Mouse (Mus musculus) limb, embryonic 14.5 days (tissue): ENCODE measurements around the gene Slc25a34. TPM values are rescaled to one million over a fixed set of nuclear protein-coding genes. Genes with fewer than 3 reads are reported as not detected.

Experiments
- ATAC-seq: fragments of 200-750 bp; cut with Nextera tagmentation; 2 replicates; pipeline ENCODE4 v1.8.0; 2017; ENCODE audit warnings: low read depth, moderate number of reproducible peaks, moderate TSS enrichment; ENCODE audit not compliant: low FRiP score
- DNase-seq: peaks from one replicate; pipeline ENCODE4 v3.0.0-alpha.2; 2015; ENCODE audit warnings: low spot score
- H3K27ac ChIP-seq: fragments of 300-500 bp; sonication (generic); replicated peaks from 2 replicates; pipeline ENCODE4 v1.5.1; 2014; ENCODE audit warnings: low read depth, mild to moderate bottlenecking, low read length, moderate library complexity, mixed read lengths
- H3K27me3 ChIP-seq: fragments of 300-500 bp; sonication (generic); 2 replicates; pipeline ENCODE4 v1.6.1; 2014; ENCODE audit warnings: low read length, mixed read lengths; ENCODE audit not compliant: control insufficient read depth, insufficient read depth
- H3K36me3 ChIP-seq: fragments of 300-500 bp; sonication (generic); 2 replicates; pipeline ENCODE4 v1.6.1; 2014; ENCODE audit warnings: mild to moderate bottlenecking, low read length, moderate library complexity, mixed read lengths; ENCODE audit not compliant: control insufficient read depth, insufficient read depth
- H3K4me1 ChIP-seq: fragments of 300-500 bp; sonication (generic); 2 replicates; pipeline ENCODE4 v1.6.1; 2014; ENCODE audit warnings: antibody characterized with exemption, low read length, mixed read lengths; ENCODE audit not compliant: control insufficient read depth, insufficient read depth
- H3K4me2 ChIP-seq: fragments of 300-500 bp; sonication (generic); replicated peaks from 2 replicates; pipeline ENCODE4 v1.6.1; 2014; ENCODE audit warnings: low read depth, mild to moderate bottlenecking, low read length, moderate library complexity; ENCODE audit not compliant: severe bottlenecking
- H3K4me3 ChIP-seq: fragments of 300-500 bp; sonication (generic); replicated peaks from 2 replicates; pipeline ENCODE4 v1.5.1; 2014; ENCODE audit warnings: low read length
- H3K9ac ChIP-seq: fragments of 300-500 bp; sonication (generic); 2 replicates; pipeline ENCODE4 v1.6.1; 2014; ENCODE audit warnings: mild to moderate bottlenecking, low read depth, low read length, moderate library complexity; ENCODE audit not compliant: severe bottlenecking
- H3K9me3 ChIP-seq: fragments of 300-500 bp; sonication (generic); 2 replicates; pipeline ENCODE4 v1.6.1; 2016; ENCODE audit warnings: low read length; ENCODE audit not compliant: control insufficient read depth
- POLR2A ChIP-seq: fragments of 200-500 bp; IDR thresholded peaks from 2 replicates; pipeline ENCODE4 v1.8.0; 2012; ENCODE audit warnings: inconsistent platforms, mild to moderate bottlenecking, moderate library complexity, borderline replicate concordance; ENCODE audit not compliant: insufficient read depth, insufficient read length; ENCODE audit errors: extremely low read depth
- WGBS: fragments of 180-500 bp; shearing (Covaris S2); extraction: QIAGEN DNeasy Blood & Tissue Kit; methylation state at CpG from one replicate; pipeline ENCODE4 v1.1.7; 2014; 5-methylcytosine and 5-hydroxymethylcytosine counted together
- polyA plus RNA-seq, 2 experiments: library from polyadenylated mRNA; depleted of rRNA in 1 of 2; stranded (reverse) in 1 of 2; unstranded in 1 of 2; fragments of >200 nt; fragmentation: Nextera tagmentation in 1 of 2; extraction: Ambion mirVana in 1 of 2; gene quantifications; 2 replicates each; pipeline versions ENCODE4 v1.2.1 to v1.2.3; 2012 to 2014

Slc25a34 gene
- polyA plus RNA-seq, 2 experiments = 0.16 TPM; not detected in 1

DNA sequence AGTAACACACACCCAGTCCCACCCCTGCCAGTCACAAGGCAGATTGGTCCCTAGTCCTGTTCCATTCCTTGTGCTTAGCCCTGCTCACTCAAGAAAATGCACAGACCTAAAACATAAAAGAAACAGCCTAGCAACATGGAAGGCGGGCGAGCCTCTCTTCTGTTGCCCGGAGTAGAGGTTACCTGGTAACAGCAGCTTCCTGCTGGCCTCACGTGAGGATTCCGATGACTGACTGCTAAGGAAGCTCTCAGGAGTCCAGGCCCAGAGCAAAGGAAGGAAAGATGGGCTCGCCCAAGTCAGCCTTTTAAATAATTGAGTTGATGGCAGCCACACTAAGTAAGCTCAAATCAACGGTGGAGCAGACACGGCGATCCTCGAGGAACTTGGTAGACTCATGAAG lies 28.3 kb upstream of the Slc25a34 start:
- H3K36me3 ChIP-seq = peaks cover 32% of the 10 kb centered on the region
- H3K27ac ChIP-seq = no peak overlapping the region
- H3K9ac ChIP-seq = no peak overlapping the region
- WGBS = 91% methylated on average over 10 of the region's 10 CpGs
- H3K4me3 ChIP-seq = no peak overlapping the region
- no peak overlapping the region for H3K4me2 ChIP-seq
- DNase-seq = no peak
- no peak for ATAC-seq
- 0 out of 2 replicates have a peak, but pooled peaks cover 6% of the 10 kb centered on the region for H3K4me1 ChIP-seq
- no peaks in the 10 kb centered on the region for H3K27me3 ChIP-seq
- no peaks in the 10 kb centered on the region for H3K9me3 ChIP-seq
- TF ChIP-seq POLR2A = no peak

DNA sequence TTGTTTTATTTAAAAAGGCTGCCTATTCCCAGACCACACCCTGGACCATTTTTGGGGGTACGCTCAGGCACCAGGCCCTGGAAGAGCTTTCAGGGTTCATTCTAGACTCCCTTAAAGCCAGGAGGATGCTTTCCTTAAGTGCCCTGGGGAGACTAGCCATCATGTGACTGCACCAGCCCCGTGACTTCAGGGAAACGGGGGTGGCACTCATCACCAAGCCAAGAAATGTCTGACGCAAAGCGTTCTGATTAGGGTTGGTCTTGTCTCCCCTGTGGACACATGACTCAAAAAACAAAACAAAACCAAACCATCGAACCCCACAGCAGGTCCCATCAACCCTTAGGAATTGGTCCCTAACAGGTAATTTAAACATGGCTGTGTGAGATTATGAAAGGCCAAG lies 27.7 kb upstream of the Slc25a34 start:
- DNase-seq (no peak), ATAC-seq (no peak)
- H3K36me3 ChIP-seq = peaks cover 27% of the 10 kb centered on the region
- H3K27me3 ChIP-seq = no peaks in the 10 kb centered on the region
- no peak overlapping the region for H3K4me2 ChIP-seq
- H3K9me3 ChIP-seq = no peaks in the 10 kb centered on the region
- H3K27ac ChIP-seq = no peak overlapping the region
- no peak overlapping the region for H3K4me3 ChIP-seq
- 0 out of 2 replicates have a peak, but pooled peaks cover 6% of the 10 kb centered on the region for H3K4me1 ChIP-seq
- no peak for TF ChIP-seq POLR2A
- no peak overlapping the region for H3K9ac ChIP-seq
- WGBS = 89% methylated on average over 6 of the region's 6 CpGs

DNA sequence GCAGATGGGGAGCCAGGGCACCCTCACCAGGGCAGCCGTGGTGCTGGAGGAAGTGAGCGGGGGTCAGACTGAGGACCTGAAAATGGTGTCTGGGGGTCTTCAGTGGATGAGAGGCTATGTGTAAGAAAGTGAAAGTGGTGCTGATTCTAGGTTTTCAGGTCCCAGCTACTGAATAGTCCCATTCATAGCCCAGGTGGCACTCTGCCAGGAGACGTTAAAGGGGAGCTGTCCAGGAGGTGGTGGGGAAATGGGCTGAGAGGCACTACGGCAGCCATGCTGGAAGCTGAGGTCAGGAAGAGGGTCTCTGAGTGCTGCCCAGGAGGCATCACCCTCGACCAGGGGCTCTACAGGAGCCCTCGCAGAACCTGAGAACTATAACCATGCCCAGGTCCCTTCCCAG lies 25.6 kb upstream of the Slc25a34 start:
- DNase-seq = peak; percentile 67
- 51% methylated on average over 6 of the region's 6 CpGs for WGBS
- no peaks in the 10 kb centered on the region for H3K27me3 ChIP-seq
- no peak for TF ChIP-seq POLR2A
- no peak overlapping the region for H3K4me3 ChIP-seq
- no peak overlapping the region for H3K9ac ChIP-seq
- H3K4me2 ChIP-seq = peak overlapping the region; percentile 23
- peak; percentile 26; the same call in 1 of the 2 replicates for ATAC-seq
- peaks cover 20% of the 10 kb centered on the region for H3K36me3 ChIP-seq
- no peaks in the 10 kb centered on the region for H3K9me3 ChIP-seq
- peak overlapping the region; percentile 46; the same call in 1 of the 2 replicates for H3K27ac ChIP-seq
- 0 out of 2 replicates have a peak, but pooled peaks cover 6% of the 10 kb centered on the region for H3K4me1 ChIP-seq

DNA sequence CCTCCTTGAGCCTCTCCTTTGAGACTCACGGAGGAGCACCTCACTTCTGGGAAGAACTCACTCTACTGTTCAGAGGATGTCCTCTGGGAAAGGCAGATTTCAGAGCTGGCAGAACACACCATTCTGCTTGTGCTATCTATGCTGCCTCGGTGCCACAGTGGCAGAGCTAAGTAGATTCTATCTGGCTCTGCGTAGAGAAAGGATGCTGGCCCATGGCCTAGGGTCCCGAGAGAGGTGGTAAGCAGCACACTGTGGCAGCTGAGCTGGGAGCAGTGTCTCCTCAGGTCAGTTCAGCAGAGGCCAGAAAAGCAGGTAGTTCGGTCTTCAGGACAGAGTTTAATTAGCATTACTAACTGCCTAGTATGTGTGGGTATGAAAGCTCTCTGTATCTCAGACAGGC lies 24.6 kb upstream of the Slc25a34 start:
- H3K27ac ChIP-seq = no peak overlapping the region
- DNase-seq = no peak
- peaks cover 15% of the 10 kb centered on the region for H3K36me3 ChIP-seq

DNA sequence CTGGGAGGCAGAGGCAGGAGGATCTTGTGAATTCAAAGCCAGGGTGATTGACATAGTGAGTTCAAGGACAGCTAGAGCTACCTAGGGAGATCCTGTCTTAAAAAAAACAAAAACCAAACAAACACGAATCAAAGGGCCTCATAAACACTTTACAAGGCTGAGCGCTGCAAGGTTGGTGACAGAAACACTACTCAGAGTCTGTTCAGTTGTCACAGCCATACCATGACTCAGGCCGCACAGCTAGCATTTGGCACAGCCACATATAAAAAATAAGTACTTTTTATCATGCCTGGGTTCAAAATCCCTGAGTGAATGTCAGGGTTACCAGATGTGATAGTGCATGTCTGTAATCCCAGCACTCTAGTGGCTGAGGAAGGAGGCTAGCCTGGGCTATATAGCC lies 23.6 kb upstream of the Slc25a34 start:
- Histone ChIP-seq H3K9ac (no peak overlapping the region), H3K27ac (no peak overlapping the region), H3K4me1 (0 out of 2 replicates have a peak, but pooled peaks cover 6% of the 10 kb centered on the region), H3K36me3 (peaks cover 15% of the 10 kb centered on the region), H3K9me3 (no peaks in the 10 kb centered on the region), H3K27me3 (no peaks in the 10 kb centered on the region), H3K4me3 (no peak overlapping the region), H3K4me2 (no peak overlapping the region)
- no peak for TF ChIP-seq POLR2A
- no peak for ATAC-seq
- no peak for DNase-seq
- WGBS = 68% methylated on average over 3 of the region's 3 CpGs

More for the DNA sequence above, 24.6 kb upstream of the Slc25a34 start:
- 97% methylated on average over 5 of the region's 5 CpGs for WGBS
- no peaks in the 10 kb centered on the region for H3K27me3 ChIP-seq
- no peak overlapping the region for H3K9ac ChIP-seq
- TF ChIP-seq POLR2A = no peak
- no peak for ATAC-seq
- H3K4me2 ChIP-seq = no peak overlapping the region
- 0 out of 2 replicates have a peak, but pooled peaks cover 6% of the 10 kb centered on the region for H3K4me1 ChIP-seq
- no peaks in the 10 kb centered on the region for H3K9me3 ChIP-seq
- H3K4me3 ChIP-seq = no peak overlapping the region
